Mouse (Mus musculus) heart, postnatal 0 days (tissue): ENCODE measurements around the gene Rhoc. TPM values are rescaled to one million over a fixed set of nuclear protein-coding genes. Genes with fewer than 3 reads are reported as not detected.

Experiments
- ATAC-seq: fragments of 200-750 bp; cut with Nextera tagmentation; 2 replicates; pipeline ENCODE4 v1.8.0; 2017; ENCODE audit warnings: low read depth, moderate number of reproducible peaks, moderate library complexity; ENCODE audit not compliant: insufficient read depth
- DNase-seq: peaks from one replicate; pipeline ENCODE4 v3.0.0-alpha.2; 2016; ENCODE audit warnings: low spot score
- H3K27ac ChIP-seq: fragments of 300-500 bp; sonication (generic); 2 replicates; pipeline ENCODE4 v1.5.1; 2014; ENCODE audit warnings: low read depth, mild to moderate bottlenecking
- H3K27me3 ChIP-seq: fragments of 300-500 bp; sonication (generic); 2 replicates; pipeline ENCODE4 v1.6.1; 2014; ENCODE audit warnings: low read length, mixed read lengths; ENCODE audit not compliant: control insufficient read depth, insufficient read depth
- H3K36me3 ChIP-seq: fragments of 300-500 bp; sonication (generic); replicated peaks from 2 replicates; pipeline ENCODE4 v1.6.1; 2014; ENCODE audit warnings: low read length, mixed read lengths; ENCODE audit not compliant: control insufficient read depth, insufficient read depth
- H3K4me1 ChIP-seq: fragments of 300-500 bp; sonication (generic); 2 replicates; pipeline ENCODE4 v1.6.1; 2014; ENCODE audit warnings: antibody characterized with exemption; ENCODE audit not compliant: control insufficient read depth, insufficient read depth
- H3K4me2 ChIP-seq: fragments of 300-500 bp; sonication (generic); 2 replicates; pipeline ENCODE4 v1.6.1; 2014; ENCODE audit warnings: low read depth, mild to moderate bottlenecking, low read length, moderate library complexity
- H3K4me3 ChIP-seq: fragments of 300-500 bp; sonication (generic); 2 replicates; pipeline ENCODE4 v1.5.1; 2014; ENCODE audit warnings: low read depth, low read length
- H3K9ac ChIP-seq: fragments of 300-500 bp; sonication (generic); replicated peaks from 2 replicates; pipeline ENCODE4 v1.6.1; 2014; ENCODE audit warnings: low read depth, low read length, mixed read lengths
- H3K9me3 ChIP-seq: fragments of 300-500 bp; sonication (generic); replicated peaks from 2 replicates; pipeline ENCODE4 v1.6.1; 2016; ENCODE audit warnings: low read length; ENCODE audit not compliant: control insufficient read depth
- CTCF ChIP-seq: IDR thresholded peaks from 2 replicates; pipeline ENCODE4 v1.5.1; 2016; ENCODE audit warnings: antibody characterized with exemption, control low read depth, low read depth
- EP300 ChIP-seq: IDR thresholded peaks from 2 replicates; pipeline ENCODE4 v1.6.1; 2016; ENCODE audit warnings: antibody characterized with exemption, low read depth
- WGBS: fragments of 180-500 bp; shearing (Covaris S2); extraction: QIAGEN DNeasy Blood & Tissue Kit; methylation state at CpG from one replicate; pipeline ENCODE4 v1.1.7; 2014; 5-methylcytosine and 5-hydroxymethylcytosine counted together
- polyA plus RNA-seq: library from polyadenylated mRNA; unstranded; fragments of >200 nt; fragmentation: Nextera tagmentation; extraction: Ambion mirVana; gene quantifications from 2 replicates; pipeline ENCODE4 v1.2.1, GENCODE M21; 2015
- total RNA-seq: library from RNA; depleted of rRNA; stranded (reverse); fragments of >200 nt; gene quantifications from 2 replicates; pipeline ENCODE4 v1.2.3, GENCODE M21; 2014; ENCODE audit warnings: low replicate concordance; rRNA removed

The Rhoc gene
- total and polyA plus RNA-seq, 2 experiments from 2014 or later: 165 to 170 TPM

DNA sequence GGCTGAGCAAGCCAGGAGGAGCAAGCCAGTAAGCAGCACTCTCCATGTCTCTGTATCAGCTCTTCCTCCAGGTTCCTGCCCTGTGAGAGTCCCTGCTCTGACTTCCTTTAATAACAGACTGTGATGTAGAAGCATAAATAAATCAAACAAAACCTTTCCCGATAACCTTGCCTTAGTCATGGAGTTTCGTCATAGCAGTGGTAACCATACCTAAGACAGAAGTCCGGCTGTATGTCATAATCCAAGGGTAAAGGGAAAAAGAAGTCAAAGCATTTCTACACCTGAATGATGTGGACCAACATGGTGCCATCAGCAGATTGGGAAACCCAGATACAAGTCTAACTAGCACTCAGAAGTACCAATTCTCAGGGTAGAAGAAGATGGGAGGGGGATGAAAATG, 47.6 kb downstream of the Rhoc start:
- H3K4me1 ChIP-seq: no peaks in the 10 kb centered on the region
- no peak for ATAC-seq
- H3K27ac ChIP-seq: no peak overlapping the region
- no peak for TF ChIP-seq CTCF
- no peak for TF ChIP-seq EP300
- H3K4me2 ChIP-seq: no peak overlapping the region
- no peaks in the 10 kb centered on the region for H3K9me3 ChIP-seq
- peaks cover 84% of the 10 kb centered on the region for H3K36me3 ChIP-seq
- H3K9ac ChIP-seq: no peak overlapping the region
- H3K27me3 ChIP-seq: no peaks in the 10 kb centered on the region
- no peak for DNase-seq
- WGBS: 95% methylated on average over 3 of the region's 3 CpGs
- no peak overlapping the region for H3K4me3 ChIP-seq

DNA sequence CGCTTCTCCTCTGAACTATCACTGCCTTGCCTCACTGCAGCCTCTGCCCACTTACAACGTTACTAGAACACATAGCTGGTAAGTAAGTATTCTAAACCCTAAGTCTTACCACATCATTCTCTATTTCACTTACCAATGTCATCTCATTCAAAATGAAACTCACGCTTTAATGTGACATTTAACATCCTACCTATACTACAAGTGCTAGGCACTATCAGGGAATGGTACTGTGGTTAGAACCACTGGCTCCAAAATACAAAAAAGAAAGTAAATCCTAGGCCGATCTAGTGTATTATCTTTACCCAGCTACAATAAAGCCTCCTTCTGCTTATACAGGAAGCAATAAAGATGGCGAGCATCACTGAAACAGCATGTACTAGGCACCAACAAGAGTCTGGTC, 52.9 kb downstream of the Rhoc start:
- Histone ChIP-seq H3K4me3 (no peak overlapping the region), H3K27me3 (no peaks in the 10 kb centered on the region), H3K36me3 (peaks cover 75% of the 10 kb centered on the region), H3K9ac (no peak overlapping the region), H3K4me1 (no peaks in the 10 kb centered on the region), H3K27ac (no peak overlapping the region), H3K9me3 (no peaks in the 10 kb centered on the region), H3K4me2 (no peak overlapping the region)
- 93% methylated on average over 5 of the region's 5 CpGs for WGBS
- no peak for DNase-seq
- TF ChIP-seq CTCF: no peak
- ATAC-seq: no peak

Other genes starting within 250 kb of the Rhoc start
- 213 and 255 TPM in 2 replicates for gene Slc16a1, start 149.7 kb upstream of the Rhoc start, total RNA-seq
- 73.4 and 104 TPM in 2 replicates for gene Slc16a1, start 149.7 kb upstream of the Rhoc start, polyA plus RNA-seq
- 49.4 and 84.0 TPM in 2 replicates for gene Ppm1j, start 7.3 kb upstream of the Rhoc start, total RNA-seq
- gene Ppm1j, start 7.3 kb upstream of the Rhoc start, polyA plus RNA-seq: 59.0 and 67.8 TPM in 2 replicates
- 0.77 and 1.1 TPM in 2 replicates for gene Fam19a3, start 6.5 kb upstream of the Rhoc start, total RNA-seq
- gene Fam19a3, start 6.5 kb upstream of the Rhoc start, polyA plus RNA-seq: 1.1 TPM in 2 replicates
- gene Mov10, start 30.2 kb downstream of the Rhoc start, total RNA-seq: 19.9 and 20.2 TPM in 2 replicates
- 13.2 and 14.0 TPM in 2 replicates for gene Mov10, start 30.2 kb downstream of the Rhoc start, polyA plus RNA-seq
- gene St7l, start 75.6 kb downstream of the Rhoc start, total RNA-seq: 11.6 and 14.2 TPM in 2 replicates
- gene St7l, start 75.6 kb downstream of the Rhoc start, polyA plus RNA-seq: 22.0 and 23.7 TPM in 2 replicates
- gene Capza1, start 76.1 kb downstream of the Rhoc start, total RNA-seq: 141 and 143 TPM in 2 replicates
- gene Capza1, start 76.1 kb downstream of the Rhoc start, polyA plus RNA-seq: 95.5 and 98.4 TPM in 2 replicates
- gene Wnt2b, start 173.5 kb downstream of the Rhoc start, total RNA-seq: 0.80 and 1.4 TPM in 2 replicates
- 0.23 and 0.34 TPM in 2 replicates for gene Wnt2b, start 173.5 kb downstream of the Rhoc start, polyA plus RNA-seq